Mouse (Mus musculus): ENCODE data around the gene Epha1.

GRCm38 (mm10) chr6:42398285-42398684 is 25.2 kb upstream of the Epha1 start:
- TF ChIP-seq E2F4 (IDR thresholded peaks at IDR 0.05; ENCODE audit: borderline replicate concordance, low read depth, low read length) (no peak), USF1 (IDR thresholded peaks at IDR 0.05; ENCODE audit: low read depth, low read length) (no peak)

Data from MEL (cell line).